Mouse (Mus musculus): ENCODE data around the gene Iqgap2.
A peak's percentile ranks its signal among the peaks of the same experiment; 100 is the strongest.

The Iqgap2 gene

DNA sequence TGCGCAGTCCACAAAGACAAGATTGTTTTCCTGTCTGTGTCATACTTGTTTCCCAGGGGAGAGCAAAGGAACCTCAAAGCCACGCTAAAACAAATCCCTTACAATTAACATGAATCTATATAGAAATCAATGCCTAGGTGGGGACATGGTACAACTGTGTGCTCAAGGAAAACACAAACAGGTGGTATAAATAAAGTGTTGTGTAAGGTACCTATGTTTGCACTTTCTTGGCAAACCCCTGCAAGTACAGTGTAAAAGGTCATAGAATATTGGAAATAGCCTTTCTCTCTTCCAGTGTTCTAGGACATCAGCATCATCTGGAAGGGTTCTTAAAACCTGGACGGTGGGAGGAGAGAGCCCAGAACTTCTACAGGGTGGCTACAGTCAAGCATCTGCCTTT is 7.3 kb downstream of the Iqgap2 start:
- DNase-seq (ENCODE audit: low spot score) = no peak

GRCm38 (mm10) chr13:95882001-95882400 is 9.7 kb downstream of the Iqgap2 start:
- DNase-seq (ENCODE audit: low spot score) = no peak

DNA sequence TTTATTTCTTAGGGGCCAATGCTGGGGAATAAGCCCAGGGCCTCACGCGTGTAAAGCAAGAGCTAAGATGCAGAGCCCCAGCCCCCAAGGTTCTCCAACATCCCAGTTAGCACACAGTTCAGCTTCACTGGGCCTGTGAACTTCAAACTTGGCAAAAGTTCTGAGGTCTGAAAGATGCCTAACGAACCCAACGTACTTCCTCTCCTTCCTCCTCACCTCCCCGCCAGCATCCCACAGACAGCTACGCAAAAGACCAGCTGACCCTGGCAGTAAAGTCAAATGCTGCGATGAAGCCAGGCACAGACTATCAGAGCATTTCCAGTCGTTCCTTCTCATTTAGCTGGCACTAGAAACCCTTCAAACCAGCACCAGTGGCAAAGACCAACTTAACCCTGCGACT is 10.3 kb downstream of the Iqgap2 start:
- DNase-seq (ENCODE audit: low spot score) = no peak

DNA sequence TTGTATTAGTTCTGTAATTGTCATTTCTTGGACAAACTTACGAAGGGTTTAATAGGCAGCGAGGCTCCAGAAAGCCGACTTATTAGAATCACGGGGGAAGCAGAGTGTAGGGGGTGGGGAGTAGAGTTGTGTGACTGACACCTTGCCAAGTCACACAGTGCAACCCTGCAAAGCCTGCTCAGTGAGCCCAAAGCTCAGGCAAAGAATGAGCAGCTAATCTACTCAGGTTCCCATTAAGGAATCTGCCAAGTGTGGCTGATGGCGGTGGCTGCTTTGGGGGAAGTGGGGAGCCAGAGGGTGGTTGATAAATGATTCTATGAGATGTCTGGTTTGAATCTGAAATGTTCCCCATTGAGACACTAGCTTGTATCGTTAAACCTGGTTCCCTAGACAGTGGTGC is 11.1 kb downstream of the Iqgap2 start:
- DNase-seq (ENCODE audit: low spot score) = no peak

DNA sequence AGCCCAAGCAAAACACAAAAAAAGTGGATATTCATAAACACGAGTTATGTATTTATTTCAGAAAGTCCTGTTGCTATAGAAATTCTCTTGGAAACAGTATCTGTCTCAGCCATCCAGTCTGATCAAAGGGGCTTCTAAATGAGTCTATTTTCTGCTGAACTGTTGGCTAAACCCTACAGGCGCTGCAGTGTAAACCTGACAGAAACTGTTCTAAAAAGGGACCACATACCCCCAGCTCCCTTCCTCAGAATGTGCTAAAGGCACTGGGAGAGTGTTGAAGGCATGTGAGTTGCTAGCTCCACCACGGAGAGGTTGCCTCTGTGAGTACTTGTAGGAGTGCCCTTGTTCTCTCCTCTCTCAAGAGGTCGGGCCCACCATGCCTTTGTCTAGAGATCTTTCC is 19.7 kb downstream of the Iqgap2 start:
- DNase-seq (ENCODE audit: low spot score) = no peak

DNA sequence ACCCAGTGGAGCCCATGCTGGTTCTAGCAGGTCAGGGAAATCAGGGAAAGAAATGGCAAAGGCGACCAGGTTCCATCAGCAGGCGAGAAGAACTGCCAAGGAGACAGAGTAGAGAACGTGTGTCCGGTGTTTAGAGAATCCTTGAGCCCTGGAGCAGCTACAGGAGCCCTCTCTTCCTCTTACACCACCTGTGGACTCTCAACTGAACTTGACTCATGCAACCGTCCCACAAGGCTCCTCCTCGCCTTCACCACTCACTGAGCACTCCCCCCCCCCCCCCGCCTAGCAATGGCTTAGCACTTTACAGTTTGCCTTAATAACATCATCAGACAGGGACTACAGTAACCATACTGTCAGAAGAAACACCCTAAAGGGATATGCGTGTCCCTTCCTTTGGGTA is 21.1 kb downstream of the Iqgap2 start:
- DNase-seq (ENCODE audit: low spot score) = no peak

DNA sequence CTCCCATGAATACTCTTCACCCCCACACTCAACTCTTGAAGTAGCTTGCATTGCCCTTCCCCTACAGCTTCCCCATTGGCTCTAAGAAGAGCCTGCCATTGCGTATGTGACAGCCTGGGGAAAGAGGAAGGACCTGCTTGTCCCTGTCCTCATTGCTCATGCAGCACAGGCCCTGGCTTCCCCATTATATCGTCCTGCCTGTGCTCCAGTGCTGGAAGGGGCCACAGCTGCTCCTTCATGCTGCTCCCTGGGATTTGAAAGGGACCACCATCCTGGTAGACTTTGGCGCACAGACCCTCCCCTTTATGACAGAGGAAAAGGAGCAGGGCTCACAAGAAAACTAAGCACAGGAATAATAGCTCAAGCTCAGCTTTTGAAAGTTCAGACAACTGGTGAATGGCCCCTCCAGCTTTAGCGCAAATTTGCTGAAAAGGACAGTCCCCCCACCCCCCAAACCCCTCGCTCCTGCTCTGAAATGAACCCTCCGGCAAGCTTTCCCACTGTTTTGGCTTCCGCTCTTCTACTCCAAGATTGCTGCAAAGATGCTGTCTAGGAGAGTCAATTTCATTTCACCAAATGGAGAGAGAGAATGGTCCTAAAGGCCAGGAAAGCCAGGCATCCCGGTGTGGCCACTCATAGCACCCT is 22.7 kb downstream of the Iqgap2 start:
- peak; percentile 51 for DNase-seq (ENCODE audit: low spot score)

GRCm38 (mm10) chr13:95862201-95862600 is 29.5 kb downstream of the Iqgap2 start:
- DNase-seq (ENCODE audit: low spot score) = peak; percentile 27

DNA sequence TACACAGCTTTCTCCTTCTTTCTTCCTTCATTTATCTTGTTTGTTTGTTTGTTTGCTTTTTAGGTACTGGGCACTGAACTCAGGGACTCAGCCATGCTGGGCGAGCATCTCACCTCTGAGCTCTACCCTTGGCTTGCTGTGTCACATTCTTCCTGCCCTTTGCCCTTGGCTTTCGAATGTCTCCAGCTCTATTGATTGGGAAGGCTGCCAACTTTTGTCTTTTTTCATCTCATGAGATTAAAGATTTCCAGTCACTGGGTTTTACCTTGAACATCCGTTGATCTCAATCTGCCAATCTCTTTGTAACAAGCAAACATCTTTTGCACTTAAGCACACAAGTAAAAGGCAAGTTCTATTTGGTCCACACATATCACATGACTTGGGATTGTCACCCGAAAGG is 32.5 kb downstream of the Iqgap2 start:
- DNase-seq (ENCODE audit: low spot score) = no peak

GRCm38 (mm10) chr13:95858866-95859265 is 32.9 kb downstream of the Iqgap2 start:
- no peak for DNase-seq (ENCODE audit: low spot score)

- DNase-seq (ENCODE audit: low spot score) = no peak
Measured at GRCm38 (mm10) chr13:95855537-95855936, 36.2 kb downstream of the Iqgap2 start.

GRCm38 (mm10) chr13:95851611-95852010 is 40.1 kb downstream of the Iqgap2 start:
- DNase-seq (ENCODE audit: low spot score) = peak; percentile 11

DNA sequence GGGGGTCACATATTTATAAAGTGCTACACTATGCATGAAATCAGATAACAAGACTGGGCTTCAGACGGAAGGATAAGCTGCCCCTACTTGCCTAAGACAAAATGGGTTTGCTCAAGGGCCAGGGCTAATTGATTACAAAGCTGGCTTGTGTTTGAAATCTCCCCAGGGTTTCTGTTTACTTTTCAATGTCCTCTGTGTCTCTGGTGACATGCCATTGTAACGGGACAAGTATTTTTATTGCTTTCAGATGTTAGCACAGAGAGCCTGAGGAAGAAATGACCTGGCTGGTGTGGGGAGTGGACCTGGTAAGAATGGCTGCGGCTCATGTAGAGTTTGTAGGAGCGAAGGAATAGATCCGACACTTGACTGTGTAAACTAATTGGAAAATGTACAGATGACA is 41.3 kb downstream of the Iqgap2 start:
- DNase-seq (ENCODE audit: low spot score) = peak; percentile 14

GRCm38 (mm10) chr13:95849501-95850007 is 42.2 kb downstream of the Iqgap2 start:
- DNase-seq (ENCODE audit: low spot score) = no peak

GRCm38 (mm10) chr13:95846364-95846763 is 45.4 kb downstream of the Iqgap2 start:
- DNase-seq (ENCODE audit: low spot score) = no peak

DNA sequence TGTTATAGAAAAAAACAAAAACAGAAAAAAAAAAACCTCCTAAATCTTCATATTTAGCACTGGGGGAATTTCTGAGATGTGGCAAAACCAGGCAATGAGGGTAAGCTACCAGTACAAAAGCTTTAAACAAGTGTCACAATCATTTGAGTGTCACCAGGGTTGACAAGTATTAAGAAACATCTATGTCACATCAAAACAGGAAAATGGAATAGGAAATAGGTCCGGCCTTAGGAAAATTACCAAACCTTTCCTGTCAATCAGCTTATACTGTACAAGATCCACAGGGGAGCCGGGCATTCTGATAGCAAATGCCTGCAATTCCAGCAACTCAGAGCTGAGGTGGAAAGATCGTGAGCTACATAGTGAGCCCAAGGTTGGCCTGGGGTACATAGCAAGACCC is 46.8 kb downstream of the Iqgap2 start:
- no peak for DNase-seq (ENCODE audit: low spot score)

- DNase-seq (ENCODE audit: low spot score) = no peak
Measured at GRCm38 (mm10) chr13:95843411-95844026, 48.2 kb downstream of the Iqgap2 start.

DNA sequence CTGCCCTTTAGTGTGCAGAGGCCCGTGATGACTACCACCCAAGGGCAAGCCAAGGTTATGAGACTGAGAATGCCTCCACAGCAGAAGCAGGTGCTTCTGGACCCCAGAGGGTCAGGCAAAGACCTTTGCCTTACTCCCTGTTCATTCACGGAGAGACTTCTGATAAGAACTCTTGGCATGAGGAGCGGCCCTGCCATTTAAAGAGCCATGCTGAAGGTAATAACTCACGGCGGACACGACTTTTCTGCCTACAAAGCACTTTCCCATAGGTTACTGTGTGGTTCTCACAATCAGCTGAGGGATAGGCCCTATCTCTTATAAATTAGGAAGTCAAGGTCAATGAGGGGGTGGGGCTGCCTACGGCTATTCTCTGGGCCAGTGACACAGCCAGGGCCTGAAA is 48.9 kb downstream of the Iqgap2 start:
- DNase-seq (ENCODE audit: low spot score) = no peak

DNA sequence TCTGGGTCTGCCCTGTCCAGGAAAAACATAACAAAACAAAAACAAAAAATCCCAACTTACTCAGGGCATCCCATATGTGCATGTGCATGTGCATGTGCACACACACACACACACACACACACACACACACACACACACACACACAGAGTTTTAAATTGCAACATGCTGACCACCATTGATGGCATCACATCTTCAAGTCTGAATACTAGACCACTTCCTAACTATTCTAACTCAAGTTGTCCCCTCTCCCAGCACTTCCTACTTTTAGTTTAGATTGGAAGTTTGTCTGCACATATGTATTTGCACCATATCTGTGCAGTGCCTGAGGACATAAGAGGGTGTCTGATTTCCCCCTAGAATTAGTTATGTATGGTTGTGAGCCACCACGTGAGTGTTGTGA is 49.8 kb downstream of the Iqgap2 start:
- DNase-seq (ENCODE audit: low spot score) = no peak

- no peak for DNase-seq (ENCODE audit: low spot score)
Measured at GRCm38 (mm10) chr13:95836944-95837343, 54.8 kb downstream of the Iqgap2 start.

DNA sequence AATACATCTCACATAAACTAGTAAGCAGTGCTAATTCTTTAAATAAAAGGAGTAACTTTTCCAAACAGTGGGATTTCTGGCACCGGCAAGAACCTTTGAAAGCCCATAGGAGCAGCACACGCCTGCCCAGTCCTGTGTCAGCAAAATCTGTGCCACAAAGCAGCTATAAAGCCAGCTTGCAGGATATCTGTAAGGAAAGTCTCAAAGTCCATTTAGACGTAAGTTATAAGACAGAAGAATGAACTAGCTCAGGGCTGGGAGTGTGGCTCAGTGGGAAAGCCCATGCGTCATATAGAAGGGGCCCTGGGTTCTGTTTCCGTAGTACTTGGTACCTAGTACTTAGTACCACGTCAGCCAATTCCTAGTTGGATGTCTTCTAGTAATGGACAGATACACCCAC is 58.2 kb downstream of the Iqgap2 start:
- no peak for DNase-seq (ENCODE audit: low spot score)

- no peak for DNase-seq (ENCODE audit: low spot score)
Measured at GRCm38 (mm10) chr13:95832712-95833111, 59.0 kb downstream of the Iqgap2 start.

- DNase-seq (ENCODE audit: low spot score) = no peak
Measured at GRCm38 (mm10) chr13:95831760-95832159, 60.0 kb downstream of the Iqgap2 start.
